Mouse (Mus musculus): ENCODE results near the gene Nckap5. TPM values are rescaled to one million over a fixed set of nuclear protein-coding genes. Genes with fewer than 3 reads are reported as not detected.

Gene Nckap5
- total RNA-seq, 2 experiments from 2014 or later: not detected

- ATAC-seq (replicated peaks; ENCODE audit: low FRiP score, low TSS enrichment, poor library complexity, severe bottlenecking): no peak
Measured at GRCm38 (mm10) chr1:126438000-126438572, 392.5 kb downstream of the Nckap5 start.

GRCm38 (mm10) chr1:126436937-126437667, 393.5 kb downstream of the Nckap5 start:
- ATAC-seq (replicated peaks; ENCODE audit: low FRiP score, low TSS enrichment, poor library complexity, severe bottlenecking): no peak

GRCm38 (mm10) chr1:126432285-126432684, 398.3 kb downstream of the Nckap5 start:
- ATAC-seq (replicated peaks; ENCODE audit: low FRiP score, low TSS enrichment, poor library complexity, severe bottlenecking): no peak

GRCm38 (mm10) chr1:126431594-126431993, 399.0 kb downstream of the Nckap5 start:
- no peak for ATAC-seq (replicated peaks; ENCODE audit: low FRiP score, low TSS enrichment, poor library complexity, severe bottlenecking)

- no peak for ATAC-seq (replicated peaks; ENCODE audit: low FRiP score, low TSS enrichment, poor library complexity, severe bottlenecking)
Measured at GRCm38 (mm10) chr1:126411426-126411825, 419.2 kb downstream of the Nckap5 start.

- peak; percentile 68; the same call in 1 of the 2 replicates for ATAC-seq (replicated peaks; ENCODE audit: low FRiP score, low TSS enrichment, poor library complexity, severe bottlenecking)
Measured at GRCm38 (mm10) chr1:126407886-126408285, 422.7 kb downstream of the Nckap5 start.

GRCm38 (mm10) chr1:126405543-126405942, 425.1 kb downstream of the Nckap5 start:
- no peak for ATAC-seq (replicated peaks; ENCODE audit: low FRiP score, low TSS enrichment, poor library complexity, severe bottlenecking)

- ATAC-seq (replicated peaks; ENCODE audit: low FRiP score, low TSS enrichment, poor library complexity, severe bottlenecking): no peak
Measured at GRCm38 (mm10) chr1:126403970-126404369, 426.6 kb downstream of the Nckap5 start.

- no peak for ATAC-seq (replicated peaks; ENCODE audit: low FRiP score, low TSS enrichment, poor library complexity, severe bottlenecking)
Measured at GRCm38 (mm10) chr1:126391204-126391603, 439.4 kb downstream of the Nckap5 start.

- no peak for ATAC-seq (replicated peaks; ENCODE audit: low FRiP score, low TSS enrichment, poor library complexity, severe bottlenecking)
Measured at GRCm38 (mm10) chr1:126377339-126377980, 453.1 kb downstream of the Nckap5 start.

GRCm38 (mm10) chr1:126366736-126367135, 463.9 kb downstream of the Nckap5 start:
- no peak for ATAC-seq (replicated peaks; ENCODE audit: low FRiP score, low TSS enrichment, poor library complexity, severe bottlenecking)

- ATAC-seq (replicated peaks; ENCODE audit: low FRiP score, low TSS enrichment, poor library complexity, severe bottlenecking): no peak
Measured at GRCm38 (mm10) chr1:126364556-126364955, 466.0 kb downstream of the Nckap5 start.

GRCm38 (mm10) chr1:126360531-126361220, 469.9 kb downstream of the Nckap5 start:
- ATAC-seq (replicated peaks; ENCODE audit: low FRiP score, low TSS enrichment, poor library complexity, severe bottlenecking): no peak

- no peak for ATAC-seq (replicated peaks; ENCODE audit: low FRiP score, low TSS enrichment, poor library complexity, severe bottlenecking)
Measured at GRCm38 (mm10) chr1:126360111-126360510, 470.5 kb downstream of the Nckap5 start.

GRCm38 (mm10) chr1:126341806-126342205, 488.8 kb downstream of the Nckap5 start:
- ATAC-seq (replicated peaks; ENCODE audit: low FRiP score, low TSS enrichment, poor library complexity, severe bottlenecking): no peak

GRCm38 (mm10) chr1:126339250-126339649, 491.3 kb downstream of the Nckap5 start:
- ATAC-seq (replicated peaks; ENCODE audit: low FRiP score, low TSS enrichment, poor library complexity, severe bottlenecking): no peak

- no peak for ATAC-seq (replicated peaks; ENCODE audit: low FRiP score, low TSS enrichment, poor library complexity, severe bottlenecking)
Measured at GRCm38 (mm10) chr1:126334202-126334601, 496.4 kb downstream of the Nckap5 start.

- no peak for ATAC-seq (replicated peaks; ENCODE audit: low FRiP score, low TSS enrichment, poor library complexity, severe bottlenecking)
Measured at GRCm38 (mm10) chr1:126332026-126332425, 498.6 kb downstream of the Nckap5 start.

- ATAC-seq (replicated peaks; ENCODE audit: low FRiP score, low TSS enrichment, poor library complexity, severe bottlenecking): no peak
Measured at GRCm38 (mm10) chr1:126320696-126321095, 509.9 kb downstream of the Nckap5 start.
